Mouse (Mus musculus) left cerebral cortex, adult 18-20 months (tissue): ENCODE results near the gene St3gal4. TPM values are rescaled to one million over a fixed set of nuclear protein-coding genes. Genes with fewer than 3 reads are reported as not detected.
A peak's percentile ranks its signal among the peaks of the same experiment; 100 is the strongest.

ENCODE experiments used
- DNase-seq, 2 experiments: peaks; one replicate each; pipeline ENCODE4 v3.0.0; 2021 to 2022; ENCODE audit warnings: low spot score in 2 of 2, mixed read lengths in 1 of 2
- total RNA-seq, 2 experiments: library from RNA; stranded (reverse); gene quantifications; 2 replicates each; pipeline ENCODE4 v1.2.3; 2021

The St3gal4 gene
- total RNA-seq, 2 experiments from 2014 or later: 26.7 to 29.7 TPM

DNA sequence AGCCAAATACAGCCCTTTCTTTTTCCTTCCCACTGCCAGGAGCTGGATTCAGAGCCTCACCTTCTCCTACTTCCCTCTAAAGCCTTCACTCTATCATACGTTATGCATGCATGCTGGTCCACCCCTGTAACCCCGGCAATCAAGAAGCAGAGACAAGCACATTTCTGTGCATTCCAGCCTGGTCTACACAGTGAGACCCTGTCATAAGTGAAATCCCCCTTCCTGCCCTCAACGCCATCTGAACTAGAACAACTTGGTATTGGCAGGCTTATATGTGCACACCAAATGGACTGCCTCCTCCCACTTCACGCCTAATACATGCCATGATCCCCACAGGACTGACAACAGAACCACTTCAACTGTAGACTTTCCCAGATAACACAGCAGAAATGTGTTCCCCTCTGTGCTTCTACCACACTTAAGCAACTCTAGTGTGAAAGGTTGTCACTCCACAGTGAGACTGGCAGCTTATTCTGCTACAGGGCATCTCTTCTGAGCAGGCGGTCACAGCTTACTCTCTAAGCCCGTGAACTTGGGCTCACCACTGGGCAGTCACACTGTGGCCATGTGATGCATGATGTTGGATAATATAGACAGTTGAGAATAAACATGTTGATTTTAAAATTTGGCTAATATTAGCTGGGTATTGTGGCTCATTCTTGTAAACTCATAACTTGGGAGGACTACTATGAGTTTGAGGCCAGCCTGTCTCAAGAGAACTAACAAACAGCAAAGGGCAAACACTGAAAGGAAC is 68.2 kb downstream of the St3gal4 start:
- no peak for DNase-seq

DNA sequence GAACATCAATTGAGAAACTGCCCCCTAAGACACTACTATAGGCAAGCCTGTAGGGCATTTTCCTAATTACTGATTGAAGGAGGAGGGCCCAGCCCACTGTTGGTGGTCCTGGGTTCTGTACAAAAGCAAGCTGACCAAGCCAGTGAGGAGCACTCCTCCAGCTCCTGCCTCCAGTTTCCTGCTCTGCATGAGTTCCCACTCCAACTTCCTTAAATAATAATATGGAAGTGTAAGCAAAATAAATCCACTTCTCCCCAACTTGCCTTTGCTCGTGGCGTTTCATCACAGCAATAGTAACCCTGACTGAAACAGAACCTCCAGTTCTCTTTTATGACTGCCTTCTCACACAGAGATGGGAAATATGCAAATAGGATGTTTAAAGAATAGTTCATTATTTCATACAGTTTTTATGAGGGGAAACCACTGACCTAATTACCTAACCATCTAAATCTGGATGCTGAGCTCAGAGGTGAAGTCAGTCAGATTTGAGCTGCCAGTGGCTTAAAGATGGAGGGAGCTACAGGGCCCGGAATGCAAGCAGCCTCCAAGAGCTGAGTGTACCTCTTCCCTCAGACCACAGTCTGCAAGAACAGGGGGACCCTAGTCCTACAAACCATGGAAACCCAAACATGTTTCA is 69.1 kb downstream of the St3gal4 start:
- no peak for DNase-seq

DNA sequence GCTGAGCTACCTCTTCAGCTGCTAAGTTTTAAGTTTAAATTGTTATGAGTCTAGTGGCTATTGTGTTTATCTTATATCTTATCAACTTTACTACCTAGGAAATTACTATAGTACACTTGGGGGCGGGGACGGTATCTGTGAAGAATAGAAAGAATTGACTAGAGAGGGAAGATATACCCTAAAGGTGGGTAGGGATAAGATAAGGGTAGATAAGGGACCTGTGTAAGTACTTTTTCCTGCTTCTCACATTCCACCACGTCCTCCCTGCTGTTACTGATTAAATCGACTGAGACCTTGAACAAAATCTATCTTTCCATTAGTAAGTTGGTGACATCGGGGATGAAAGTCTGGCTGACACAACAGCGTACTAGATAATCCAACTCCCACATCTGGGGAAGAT is 70.6 kb downstream of the St3gal4 start:
- DNase-seq: no peak

DNA sequence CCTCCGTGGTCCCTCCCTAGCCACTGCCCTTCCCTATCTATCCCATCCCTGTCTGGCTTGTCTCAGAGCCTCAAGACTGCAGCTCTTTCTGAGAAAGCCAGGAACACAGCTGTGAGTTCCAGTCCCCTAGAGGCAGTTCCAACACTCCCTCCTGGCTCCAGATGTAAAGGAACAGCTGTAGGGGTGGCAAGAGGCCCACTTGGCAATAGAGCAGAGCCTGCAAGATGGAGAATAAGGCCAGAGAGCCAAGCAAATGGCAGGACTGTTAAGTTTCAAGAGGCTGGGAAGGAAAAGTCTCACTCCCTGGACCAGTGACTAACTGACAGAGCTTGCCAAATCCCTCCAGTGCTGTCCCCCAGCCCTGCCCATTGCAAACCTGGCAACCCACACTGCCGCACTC is 73.3 kb downstream of the St3gal4 start:
- DNase-seq: no peak

GRCm38 (mm10) chr9:35045031-35045531 is 74.0 kb downstream of the St3gal4 start:
- DNase-seq: no peak

DNA sequence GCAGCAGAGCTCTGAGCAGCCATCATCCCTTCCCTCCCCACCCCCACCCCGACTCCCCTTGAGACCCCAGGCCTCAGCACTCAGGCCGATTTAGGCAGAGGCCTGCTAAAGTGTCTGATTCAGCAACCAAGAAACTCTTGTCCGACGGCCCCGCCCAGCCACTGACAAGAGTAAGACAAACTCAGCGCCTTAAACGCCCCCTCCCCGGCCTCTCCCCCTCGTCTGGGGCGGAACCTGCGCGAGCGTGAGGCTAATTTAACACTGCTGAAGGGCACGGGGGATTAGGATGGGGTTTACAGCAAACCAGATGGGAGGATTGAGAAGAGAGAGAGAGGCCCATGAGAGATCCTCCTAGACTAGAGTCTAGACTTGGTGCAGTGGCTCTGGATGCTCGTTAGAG is 74.6 kb downstream of the St3gal4 start:
- DNase-seq: no peak

GRCm38 (mm10) chr9:35043619-35044018 is 75.4 kb downstream of the St3gal4 start:
- no peak for DNase-seq

- no peak for DNase-seq
Measured at GRCm38 (mm10) chr9:35041493-35041892, 77.6 kb downstream of the St3gal4 start.

DNA sequence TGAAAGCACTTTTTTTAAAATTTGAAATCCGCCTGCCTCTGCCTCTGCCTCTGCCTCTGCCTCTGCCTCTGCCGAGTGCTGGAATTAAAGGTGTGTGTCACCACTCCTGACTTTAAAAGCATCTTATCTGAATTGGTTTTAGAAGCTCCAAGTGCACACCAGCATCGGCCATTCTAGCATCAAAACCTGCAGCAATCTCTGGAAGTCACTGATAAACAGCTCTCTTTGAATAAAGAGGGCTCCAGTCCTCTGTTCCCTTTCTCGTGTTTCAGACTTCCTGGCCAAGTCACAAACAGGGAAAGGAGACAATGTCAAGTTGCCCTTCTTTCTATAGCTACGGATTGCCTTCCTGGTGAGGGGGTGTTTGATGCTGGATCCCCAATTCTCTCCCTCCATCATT is 79.2 kb downstream of the St3gal4 start:
- no peak for DNase-seq

DNA sequence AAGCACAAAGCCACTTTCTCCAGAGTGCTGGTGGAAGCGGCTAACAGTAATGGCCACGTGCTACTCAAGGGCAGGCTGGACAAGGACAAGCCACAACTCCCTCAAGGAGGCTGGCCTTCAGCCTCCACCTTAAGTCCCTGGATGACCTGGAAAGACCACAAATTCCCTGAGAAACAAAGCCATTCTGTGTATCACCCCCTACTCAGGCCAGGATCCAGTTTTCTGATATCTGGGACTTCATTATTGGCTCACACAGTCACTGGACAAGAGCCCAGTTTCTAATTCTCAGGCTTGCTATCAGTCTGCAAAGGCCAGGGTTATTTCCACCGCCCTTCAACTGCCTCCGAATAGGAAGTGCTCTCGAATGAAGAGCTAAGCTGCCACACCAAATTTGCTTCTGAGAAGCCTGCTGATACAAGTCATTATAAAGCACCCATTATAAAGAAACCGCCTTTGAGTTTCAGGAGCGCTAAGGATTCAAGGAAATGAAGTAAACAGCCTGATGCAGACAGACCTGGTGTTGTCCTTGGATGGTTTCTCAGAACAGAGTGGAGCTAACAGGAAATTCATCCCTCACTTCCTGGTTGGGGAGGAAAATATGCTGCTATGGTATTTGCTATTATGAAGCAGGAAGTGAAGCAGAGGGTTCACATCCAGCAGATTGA is 80.0 kb downstream of the St3gal4 start:
- DNase-seq: no peak

DNA sequence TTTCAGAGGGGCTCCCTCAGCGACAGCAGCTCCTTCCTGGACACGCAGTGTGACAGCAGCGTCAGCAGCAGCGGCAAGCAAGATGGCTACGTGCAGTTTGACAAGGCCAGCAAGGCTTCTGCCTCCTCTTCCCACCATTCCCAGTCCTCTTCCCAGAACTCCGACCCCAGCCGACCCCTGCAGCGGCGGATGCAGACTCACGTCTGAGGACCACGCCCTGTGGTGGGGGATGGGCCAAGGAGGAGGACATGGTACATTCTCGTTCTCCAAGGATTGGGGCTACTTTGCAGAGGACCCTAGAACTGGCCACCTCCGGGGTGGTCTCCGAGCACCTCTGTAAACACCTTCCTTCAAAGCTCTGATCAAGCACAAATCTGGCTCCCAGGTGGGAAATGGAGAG is 84.0 kb downstream of the St3gal4 start:
- DNase-seq: no peak

- DNase-seq: no peak
Measured at GRCm38 (mm10) chr9:35032457-35032856, 86.6 kb downstream of the St3gal4 start.

- no peak for DNase-seq
Measured at GRCm38 (mm10) chr9:35030823-35031222, 88.2 kb downstream of the St3gal4 start.

GRCm38 (mm10) chr9:35027382-35027997 is 91.6 kb downstream of the St3gal4 start:
- DNase-seq: no peak

GRCm38 (mm10) chr9:35026897-35027311 is 92.2 kb downstream of the St3gal4 start:
- peak in 1 of 2 experiments; percentile 24 for DNase-seq

DNA sequence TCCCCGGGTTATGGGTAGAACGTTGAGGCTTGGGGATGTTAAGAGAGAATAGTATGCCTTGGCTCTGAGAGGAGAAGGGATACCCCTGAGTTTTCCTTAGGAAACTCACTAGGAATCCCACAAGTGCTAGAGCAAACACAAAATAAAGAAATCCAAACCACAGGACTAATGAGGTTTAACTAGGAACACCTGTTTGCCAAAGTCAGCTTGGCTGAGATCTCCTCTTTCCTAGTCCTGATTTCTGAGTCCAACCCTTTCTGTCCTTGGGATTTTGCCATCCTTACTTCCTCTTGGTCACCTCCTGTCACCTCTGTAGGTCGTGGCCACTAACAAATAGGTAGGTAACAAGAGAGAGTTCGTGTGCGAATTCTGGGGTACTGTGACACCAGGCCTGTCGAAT is 92.8 kb downstream of the St3gal4 start:
- DNase-seq: no peak

GRCm38 (mm10) chr9:35024591-35025496 is 94.2 kb downstream of the St3gal4 start:
- no peak for DNase-seq

GRCm38 (mm10) chr9:35021744-35022143 is 97.3 kb downstream of the St3gal4 start:
- no peak for DNase-seq

- no peak for DNase-seq
Measured at GRCm38 (mm10) chr9:35020015-35020653, 98.9 kb downstream of the St3gal4 start.

- DNase-seq: peak; percentile 73 to 78
Measured at GRCm38 (mm10) chr9:35019372-35019771, 99.7 kb downstream of the St3gal4 start.
